Mouse (Mus musculus) liver, adult 2 months (tissue): ENCODE measurements around the gene Foxn2.

Source experiments
- CTCF ChIP-seq: fragments of 200-500 bp; IDR thresholded peaks from 2 replicates; pipeline ENCODE4 v1.5.1; 2011; ENCODE audit warnings: low read depth, low read length, control low read depth
- POLR2A ChIP-seq: fragments of 200-500 bp; IDR thresholded peaks from 2 replicates; pipeline ENCODE4 v1.6.1; 2011; ENCODE audit warnings: low read length, control low read depth; ENCODE audit not compliant: insufficient read depth; ENCODE audit errors: extremely low read depth

- TF ChIP-seq POLR2A (no peak), CTCF (no peak)
Observed at GRCm38 (mm10) chr17:88404471-88404870, 36.0 kb upstream of the Foxn2 start.
